Comparison of ENCODE assay signal across 8 mouse cellular contexts in genomic region chr11:69095511-69096231, GRCm38 (mm10). TPM values are rescaled to one million over a fixed set of nuclear protein-coding genes. Genes with fewer than 3 reads are reported as not detected.
DNase-seq lines count a peak whose midpoint lies in the region; ATAC-seq and TF ChIP-seq lines count a peak whose summit lies in the region.

No protein-coding gene starts in this region.

- no peaks in the 10 kb centered on the region for H3K27me3 ChIP-seq in limb, embryonic 15.5 days
- H3K27me3 ChIP-seq in myocyte (ENCODE audit: control insufficient read depth, insufficient read depth, insufficient read length), result no peaks in the 10 kb centered on the region

- H3ac ChIP-seq in myocyte (ENCODE audit: control insufficient read depth, insufficient read length), result no peak overlapping the region

- peak overlapping the region; percentile 96 for H3K27ac ChIP-seq in limb, embryonic 15.5 days

- H3K9ac ChIP-seq in limb, embryonic 15.5 days, result peak overlapping the region; percentile 61

- DNase-seq in retina, postnatal 1 day, result peak; percentile 27
- DNase-seq in retina, embryonic 14.5 days (ENCODE audit: low spot score), result no peak
- DNase-seq in cerebellum, postnatal 25 days, result peak; percentile 33 to 35
- peak; percentile 57 to 73 for DNase-seq in heart, postnatal 36 days
- DNase-seq in ovary, postnatal 10 days (ENCODE audit: low spot score), result no peak
- no peak for DNase-seq in ovary, postnatal 14 days (ENCODE audit: low spot score)

- H3K36me3 ChIP-seq in limb, embryonic 15.5 days, result peaks cover 22% of the 10 kb centered on the region
- H3K36me3 ChIP-seq in myocyte (ENCODE audit: control insufficient read depth, insufficient read depth), result peaks cover 12% of the 10 kb centered on the region

- no peaks in the 10 kb centered on the region for H3K9me3 ChIP-seq in limb, embryonic 15.5 days

- intact Hi-C loops in heart, postnatal 36 days (cut with DNase I), result loop anchor here (5.0 kb wide), 2 partner anchors 302 to 322 kb away; partner anchors contain the start of genes Cyb5d1, Naa38 and Tmem88

- H3K4me3 ChIP-seq in limb, embryonic 15.5 days, result peak overlapping the region; percentile 64
- H3K4me3 ChIP-seq in myocyte, result peak overlapping the region; percentile 36

- peaks cover 8% of the 10 kb centered on the region for H3K79me2 ChIP-seq in myocyte (ENCODE audit: control insufficient read depth, insufficient read depth)

- peak overlapping the region; percentile 90 for H3K4me2 ChIP-seq in limb, embryonic 15.5 days
- peak overlapping the region; percentile 90 for H3K4me2 ChIP-seq in myocyte (ENCODE audit: low read depth)

- TF ChIP-seq POLR2A in myocyte (IDR thresholded peaks at IDR 0.05; ENCODE audit: insufficient read length, low read depth), result no peak

- peaks cover 60% of the 10 kb centered on the region for H3K4me1 ChIP-seq in limb, embryonic 15.5 days

- ATAC-seq in limb, embryonic 15.5 days (ENCODE audit: insufficient number of reproducible peaks, low FRiP score, low TSS enrichment, low read depth), result no peak

- WGBS in limb, embryonic 15.5 days, result 1% methylated on average over 27 of the region's 27 CpGs

TF ChIP-seq in myocyte, 11 proteins besides CTCF, POLR2A, EP300 and RAD21:
- TF ChIP-seq TCF3 (IDR thresholded peaks at IDR 0.05; ENCODE audit: insufficient read length, low read depth) (no peak), MAX (IDR thresholded peaks at IDR 0.05; ENCODE audit: low read depth) (no peak), REST (IDR thresholded peaks at IDR 0.05; ENCODE audit: insufficient read depth, insufficient read length) (no peak), TCF12 (IDR thresholded peaks at IDR 0.05; ENCODE audit: insufficient read depth, poor library complexity, severe bottlenecking) (no peak), MYOD1 (IDR thresholded peaks at IDR 0.05; ENCODE audit: control insufficient read depth in 1 of 3, insufficient read length in 2 of 3, low read depth in 2 of 3) (no peak), MYOG (IDR thresholded peaks at IDR 0.05; ENCODE audit: control insufficient read depth in 1 of 3, insufficient read depth in 1 of 3, insufficient read length in 2 of 3, low read depth in 2 of 3) (no peak), CEBPB (IDR thresholded peaks at IDR 0.05; ENCODE audit: insufficient read depth, poor library complexity, severe bottlenecking) (no peak), POLR2AphosphoS2 (IDR thresholded peaks at IDR 0.05; ENCODE audit: insufficient read length, low read depth) (no peak), USF1 (IDR thresholded peaks at IDR 0.05; ENCODE audit: low read depth) (no peak), SRF (IDR thresholded peaks at IDR 0.05; ENCODE audit: control insufficient read depth, insufficient read length, low read depth) (no peak), E2F4 (IDR thresholded peaks at IDR 0.05; ENCODE audit: insufficient read depth) (no peak)
TF ChIP-seq in myocyte: peak in this region for 0.

RNA-seq across cellular contexts. Expression of gene Per1, which starts 0.7 kb away (rescaled TPM):
- 10 to 100 TPM; 34.2 to 82.1 TPM for total RNA-seq in heart, postnatal 36 days (2021)
- polyA plus RNA-seq in limb, embryonic 15.5 days (2015; fragmentation: Nextera tagmentation; extraction: Ambion mirVana), result 24.3 and 28.9 TPM in 2 replicates
- polyA plus RNA-seq in myocyte (2012; fragmentation: generic; extraction: Trizol), result 8.9 TPM

RNA-seq across cellular contexts. Expression of gene Vamp2, which starts 7.4 kb away (rescaled TPM):
- 10 to 100 TPM; 50.5 to 72.7 TPM for total RNA-seq in heart, postnatal 36 days (2021)
- 95.0 and 103 TPM in 2 replicates for polyA plus RNA-seq in limb, embryonic 15.5 days (2015; fragmentation: Nextera tagmentation; extraction: Ambion mirVana)
- 51.8 TPM for polyA plus RNA-seq in myocyte (2012; fragmentation: generic; extraction: Trizol)

RNA-seq across cellular contexts. Expression of gene Hes7, which starts 24.5 kb away (rescaled TPM):
- total RNA-seq in heart, postnatal 36 days (2021), result not detected
- polyA plus RNA-seq in limb, embryonic 15.5 days (2015; fragmentation: Nextera tagmentation; extraction: Ambion mirVana), result 0.58 and 0.68 TPM in 2 replicates
- polyA plus RNA-seq in myocyte (2012; fragmentation: generic; extraction: Trizol), result 0.28 TPM

RNA-seq across cellular contexts. Expression of gene Tmem107, which starts 25.1 kb away (rescaled TPM):
- total RNA-seq in heart, postnatal 36 days (2021), result 1 to 10 TPM; 4.2 to 6.1 TPM
- 64.8 and 65.5 TPM in 2 replicates for polyA plus RNA-seq in limb, embryonic 15.5 days (2015; fragmentation: Nextera tagmentation; extraction: Ambion mirVana)
- 29.5 TPM for polyA plus RNA-seq in myocyte (2012; fragmentation: generic; extraction: Trizol)

RNA-seq across cellular contexts. Expression of gene 9130213A22Rik, which starts 26.7 kb away (rescaled TPM):
- under 1 TPM in 1 of 2 experiments, not detected in 1; 0.22 TPM for total RNA-seq in heart, postnatal 36 days (2021)
- polyA plus RNA-seq in limb, embryonic 15.5 days (2015; fragmentation: Nextera tagmentation; extraction: Ambion mirVana), result 0.40 and 0.49 TPM in 2 replicates
- 0.78 TPM for polyA plus RNA-seq in myocyte (2012; fragmentation: generic; extraction: Trizol)

Comparison
In these comparisons a context has a peak if more than half of its experiments do, and no peak if none do; other contexts are left out.
1. DNase-seq: peak in retina, postnatal 1 day (single experiment), cerebellum, postnatal 25 days (2 of 2) and heart, postnatal 36 days (2 of 2); none in retina, embryonic 14.5 days (single experiment), ovary, postnatal 10 days (single experiment) and ovary, postnatal 14 days (single experiment).